In genomic region chr3:134629166-134630134, GRCm38 (mm10) we compare ENCODE assay signal across 8 mouse cellular contexts.
DNase-seq lines count a peak whose midpoint lies in the region; ATAC-seq lines count a peak whose summit lies in the region.

No protein-coding gene starts in this region.

- no peaks in the 10 kb centered on the region for H3K27me3 ChIP-seq in heart, embryonic 14.5 days (ENCODE audit: control insufficient read depth, insufficient read depth, low read length)

- WGBS in heart, embryonic 14.5 days, result 26% methylated on average over 16 of the region's 16 CpGs

- DNase-seq in right cerebral cortex, adult 18-20 months, result peak; percentile 18
- DNase-seq in right cerebral cortex, postnatal 36 days (ENCODE audit: low spot score in 2 of 2), result no peak
- peak; percentile 87 for DNase-seq in embryo, embryonic 10.5 days (ENCODE audit: low spot score)
- peak; percentile 55 for DNase-seq in kidney, postnatal 10 days
- peak; percentile 36 for DNase-seq in lung, postnatal 10 days
- DNase-seq in skeletal muscle tissue, adult 2 months (ENCODE audit: low read depth, low spot score), result peak; percentile 30
- DNase-seq in T-cell, adult 2 months (ENCODE audit: low spot score), result no peak

- H3K9me3 ChIP-seq in heart, embryonic 14.5 days (ENCODE audit: control insufficient read depth, low read length), result no peaks in the 10 kb centered on the region

- peak overlapping the region; percentile 67 for H3K4me2 ChIP-seq in heart, embryonic 14.5 days (ENCODE audit: low read length)

- no peak for ATAC-seq in heart, embryonic 14.5 days (ENCODE audit: insufficient number of reproducible peaks, insufficient read depth, low FRiP score, low read depth)

- no peaks in the 10 kb centered on the region; a peak in 1 of 4 replicates for H3K4me1 ChIP-seq in heart, embryonic 14.5 days (ENCODE audit: control insufficient read depth in 2 of 2, insufficient read depth in 2 of 2, low read length in 2 of 2)

- no peak overlapping the region for H3K27ac ChIP-seq in heart, embryonic 14.5 days (replicated peaks in 1 of 2; ENCODE audit: control insufficient read depth in 1 of 2, insufficient read depth in 1 of 2, low read depth in 2 of 2, low read length in 2 of 2)

- no peaks in the 10 kb centered on the region for H3K36me3 ChIP-seq in heart, embryonic 14.5 days (ENCODE audit: control insufficient read depth, insufficient read depth, low read length)

- peak overlapping the region; percentile 51 for H3K9ac ChIP-seq in heart, embryonic 14.5 days (ENCODE audit: low read length)

- H3K4me3 ChIP-seq in heart, embryonic 14.5 days (ENCODE audit: control insufficient read depth in 1 of 2, insufficient read depth in 1 of 2, low read depth in 1 of 2, low read length in 2 of 2), result peak overlapping the region in 1 of 2 experiments; percentile 20; a peak in 2 of 4 replicates

Comparison
In these comparisons a context has a peak if more than half of its experiments do, and no peak if none do; other contexts are left out.
1. DNase-seq: peak in right cerebral cortex, adult 18-20 months (single experiment), embryo, embryonic 10.5 days (single experiment), kidney, postnatal 10 days (single experiment), lung, postnatal 10 days (single experiment) and skeletal muscle tissue, adult 2 months (single experiment); none in right cerebral cortex, postnatal 36 days (0 of 2) and T-cell, adult 2 months (single experiment).